ENCODE assay signal across 15 mouse cellular contexts in genomic region chr1:58339901-58340300, GRCm38 (mm10). TPM values are rescaled to one million over a fixed set of nuclear protein-coding genes. Genes with fewer than 3 reads are reported as not detected.
DNase-seq lines count a peak whose midpoint lies in the region.
"Had no signal": no experiment of that assay in that cellular context is flagged by ENCODE, and none has a peak within 500 bp of the region (broad histone marks: within the 10 kb centered on the region; RNA-seq: fewer than 3 reads in every experiment).

No protein-coding gene starts in this region.

- DNase-seq in adrenal gland, postnatal 10 days, result peak; percentile 18
- no peak for DNase-seq in adrenal gland, adult 2 months
- peak; percentile 85 for DNase-seq in heart, adult 11 months
- no peak for DNase-seq in heart, postnatal 25 days (ENCODE audit: low spot score)
- DNase-seq in left cerebral cortex, postnatal 4 days, result peak; percentile 56
- no peak for DNase-seq in left cerebral cortex, postnatal 25 days (ENCODE audit: low spot score in 2 of 2)
- DNase-seq in adipocyte (ENCODE audit: low spot score), result peak; percentile 44
- DNase-seq in ovary, postnatal 14 days (ENCODE audit: low spot score), result no peak
- DNase-seq: B cell, adult 2 months; cerebellum, adult 11-12 months; cerebellum, adult 9-10 months; gastrocnemius, postnatal 10 days; heart, adult 2 months; heart, postnatal 36 days; kidney, adult 11 months had no signal

- intact Hi-C loops in heart, postnatal 25 days (cut with DNase I), result no loop called here
- intact Hi-C loops in left cerebral cortex, postnatal 4 days (cut with DNase I), result no loop called here
- intact Hi-C loops in left cerebral cortex, postnatal 25 days (cut with DNase I), result no loop called here

RNA-seq across cellular contexts. Expression of gene Bzw1, which starts 52.8 kb away (rescaled TPM):
- total RNA-seq in adrenal gland, postnatal 10 days (2021), result 100 to 1,000 TPM; 151 to 169 TPM
- 100 to 1,000 TPM; 125 to 134 TPM for total RNA-seq in adrenal gland, adult 2 months (2021)
- 5.6 and 7.5 TPM in 2 replicates for polyA plus RNA-seq in adrenal gland, adult 2 months (2012; rRNA removed)
- total RNA-seq in heart, postnatal 25 days (2021), result 10 to 100 TPM; 62.7 to 75.9 TPM
- 100 to 1,000 TPM; 303 to 314 TPM for total RNA-seq in left cerebral cortex, postnatal 4 days (2021)
- 100 to 1,000 TPM; 164 to 173 TPM for total RNA-seq in left cerebral cortex, postnatal 25 days (2021)

Comparison
In these comparisons a context has a peak if more than half of its experiments do, and no peak if none do; other contexts are left out.
1. DNase-seq: peak in adrenal gland, postnatal 10 days (single experiment), heart, adult 11 months (single experiment), left cerebral cortex, postnatal 4 days (single experiment) and adipocyte (single experiment); none in adrenal gland, adult 2 months (single experiment), heart, postnatal 25 days (single experiment), left cerebral cortex, postnatal 25 days (0 of 2) and ovary, postnatal 14 days (single experiment).